Mouse (Mus musculus) CH12.LX (cell line): ENCODE measurements at regions not wholly inside any gene's neighbourhood (a gene's known extent, or its start where the extent isn't known, plus 50 kb on each side); places are given as distances from the start of the nearest gene placed in this dataset.

Experiments
- DNase-seq: peaks from one replicate; pipeline ENCODE4 v3.0.0-alpha.2; 2013; ENCODE audit errors: extremely low read depth
- H3K27ac ChIP-seq: 2 replicates; pipeline ENCODE4 v1.5.1; 2012; ENCODE audit warnings: low read depth, mild to moderate bottlenecking, control low read depth, moderate library complexity; ENCODE audit not compliant: insufficient read depth
- H3K27me3 ChIP-seq: replicated peaks from 2 replicates; pipeline ENCODE3; 2012; ENCODE audit warnings: inconsistent platforms
- H3K36me3 ChIP-seq, 2 experiments: replicated peaks in 1 of 2; 2 replicates each; pipeline versions ENCODE3 to v1.6.1; 2012; ENCODE audit warnings: inconsistent platforms in 1 of 2, low read length in 1 of 2, mild to moderate bottlenecking in 1 of 2, mixed read lengths in 1 of 2, moderate library complexity in 1 of 2; ENCODE audit not compliant: control insufficient read depth in 1 of 2, insufficient read depth in 1 of 2
- H3K4me1 ChIP-seq, 2 experiments: 2 replicates each; pipeline ENCODE4 v1.6.1; 2012; ENCODE audit warnings: inconsistent platforms in 1 of 2, moderate library complexity in 1 of 2; ENCODE audit not compliant: insufficient read depth in 2 of 2, control insufficient read depth in 1 of 2
- H3K4me2 ChIP-seq: 2 replicates; pipeline ENCODE4 v1.6.1; 2012; ENCODE audit warnings: low read depth, mild to moderate bottlenecking, control low read depth; ENCODE audit not compliant: poor library complexity, insufficient read depth, severe bottlenecking
- H3K4me3 ChIP-seq, 3 experiments: fragments of 150-350 bp in 1 of 3; sonication (generic) in 1 of 3; replicated peaks in 1 of 3; 2 replicates each; pipeline versions ENCODE3 to v1.5.1; 2011 to 2012; ENCODE audit warnings: low read depth in 2 of 3, low read length in 2 of 3, mild to moderate bottlenecking in 2 of 3, moderate library complexity in 2 of 3, control low read depth in 1 of 3, improper control_type of control experiment in 1 of 3, inconsistent platforms in 1 of 3, mixed read lengths in 1 of 3; ENCODE audit not compliant: poor library complexity in 1 of 3
- H3K79me2 ChIP-seq: replicated peaks from 2 replicates; pipeline ENCODE4 v1.6.1; 2012; ENCODE audit warnings: mild to moderate bottlenecking, moderate library complexity; ENCODE audit not compliant: control insufficient read depth, poor library complexity, insufficient read depth, severe bottlenecking; ENCODE audit errors: extremely low read depth
- H3K9ac ChIP-seq: 2 replicates; pipeline ENCODE4 v1.6.1; 2012; ENCODE audit warnings: low read depth, mild to moderate bottlenecking, control low read depth, moderate library complexity; ENCODE audit not compliant: insufficient read depth
- H3K9me3 ChIP-seq: replicated peaks from 2 replicates; pipeline ENCODE3; 2012; ENCODE audit warnings: low read length, inconsistent platforms, mixed read lengths
- ELF1 ChIP-seq: IDR thresholded peaks from 2 replicates; pipeline ENCODE4 v1.6.1; 2014; ENCODE audit warnings: low read depth, mild to moderate bottlenecking, inconsistent platforms, low read length, improper control_type of control experiment
- ETS1 ChIP-seq: conservative IDR thresholded peaks from 2 replicates; pipeline ENCODE4 v1.6.1; 2012; ENCODE audit warnings: low read depth, mild to moderate bottlenecking, inconsistent platforms, low read length, improper control_type of control experiment, moderate library complexity
- GABPA ChIP-seq: IDR thresholded peaks from 2 replicates; pipeline ENCODE4 v1.6.1; 2012; ENCODE audit warnings: low read depth, low read length, improper control_type of control experiment, inconsistent platforms; ENCODE audit not compliant: insufficient replicate concordance
- HCFC1 ChIP-seq: IDR thresholded peaks from 2 replicates; pipeline ENCODE4 v1.6.1; 2012; ENCODE audit warnings: low read depth, mild to moderate bottlenecking, inconsistent platforms, low read length, improper control_type of control experiment
- JUND ChIP-seq: conservative IDR thresholded peaks from 2 replicates; pipeline ENCODE4 v1.6.1; 2011; ENCODE audit warnings: low read depth, low read length, improper control_type of control experiment
- KAT2A ChIP-seq: IDR thresholded peaks from 2 replicates; pipeline ENCODE4 v1.6.1; 2012; ENCODE audit warnings: low read length, improper control_type of control experiment, inconsistent platforms; ENCODE audit not compliant: insufficient replicate concordance
- MAZ ChIP-seq: IDR thresholded peaks from 2 replicates; pipeline ENCODE4 v1.6.1; 2012; ENCODE audit warnings: low read depth, mild to moderate bottlenecking, inconsistent platforms, low read length, improper control_type of control experiment, moderate library complexity
- MEF2A ChIP-seq: IDR thresholded peaks from 2 replicates; pipeline ENCODE4 v1.6.1; 2014; ENCODE audit warnings: low read depth, mild to moderate bottlenecking, inconsistent platforms, low read length, improper control_type of control experiment, borderline replicate concordance
- MXI1 ChIP-seq: IDR thresholded peaks from 2 replicates; pipeline ENCODE4 v1.6.1; 2011; ENCODE audit warnings: mild to moderate bottlenecking, low read depth, low read length, improper control_type of control experiment
- MYC ChIP-seq: IDR thresholded peaks from 2 replicates; pipeline ENCODE4 v1.6.1; 2011; ENCODE audit warnings: low read depth, mild to moderate bottlenecking, improper control_type of control experiment, low read length
- PAX5 ChIP-seq: IDR thresholded peaks from 2 replicates; pipeline ENCODE4 v1.6.1; 2012; ENCODE audit warnings: low read length, inconsistent platforms, mixed read lengths
- POLR2A ChIP-seq: IDR thresholded peaks from 2 replicates; pipeline ENCODE4 v1.6.1; 2011; ENCODE audit warnings: low read depth, mild to moderate bottlenecking, improper control_type of control experiment, low read length
- RAD21 ChIP-seq: IDR thresholded peaks from 2 replicates; pipeline ENCODE4 v1.6.1; 2011; ENCODE audit warnings: low read depth, mild to moderate bottlenecking, low read length, improper control_type of control experiment, moderate library complexity
- TBP ChIP-seq: conservative IDR thresholded peaks from 2 replicates; pipeline ENCODE4 v1.6.1; 2011; ENCODE audit warnings: low read depth, low read length, improper control_type of control experiment
- UBTF ChIP-seq: IDR thresholded peaks from 2 replicates; pipeline ENCODE4 v1.6.1; 2012; ENCODE audit warnings: low read depth, mild to moderate bottlenecking, inconsistent platforms, low read length, improper control_type of control experiment, moderate library complexity
- USF2 ChIP-seq: conservative IDR thresholded peaks from 2 replicates; pipeline ENCODE4 v1.6.1; 2011; ENCODE audit warnings: low read depth, low read length, improper control_type of control experiment
- ZKSCAN1 ChIP-seq: IDR thresholded peaks from 2 replicates; pipeline ENCODE4 v1.6.1; 2012; ENCODE audit warnings: low read depth, inconsistent platforms, low read length, improper control_type of control experiment, borderline replicate concordance
- ZMIZ1 ChIP-seq: IDR thresholded peaks from 2 replicates; pipeline ENCODE4 v1.6.1; 2012; ENCODE audit warnings: low read depth, mild to moderate bottlenecking, inconsistent platforms, low read length, improper control_type of control experiment
- ZNF384 ChIP-seq: IDR thresholded peaks from 2 replicates; pipeline ENCODE4 v1.6.1; 2012; ENCODE audit warnings: low read depth, low read length, improper control_type of control experiment, inconsistent platforms
- dilution Hi-C: fragments of 300-500 bp; cut with MboI; formaldehyde crosslinking; loops from 2 replicates; pipeline ENCODE4 v1.14.3; 2020; ENCODE audit warnings: low sequenced_read_pairs; ENCODE audit not compliant: extremely low pct_unique_long_range_greater_than_20kb, extremely low pct_ligation_motif_present
- in situ Hi-C: fragments of 300-500 bp; cut with MboI; formaldehyde crosslinking; loops from 3 replicates; pipeline ENCODE4 v1.14.3; 2019; ENCODE audit warnings: low sequenced_read_pairs, low pct_ligation_motif_present, low pct_unique_long_range_greater_than_20kb, mixed read lengths

- no peaks in the 10 kb centered on the region for H3K4me1 ChIP-seq
- dilution Hi-C loops (no loop called here), in situ Hi-C loops (no loop called here)
- no peak overlapping the region for H3K4me3 ChIP-seq
- H3K79me2 ChIP-seq, result no peaks in the 10 kb centered on the region
- no peak for TF ChIP-seq HCFC1
- H3K27ac ChIP-seq, result no peak overlapping the region
- no peaks in the 10 kb centered on the region for H3K36me3 ChIP-seq
- no peaks in the 10 kb centered on the region for H3K27me3 ChIP-seq
- H3K9ac ChIP-seq, result no peak overlapping the region
- peaks cover 75% of the 10 kb centered on the region for H3K9me3 ChIP-seq
- no peak for DNase-seq
- H3K4me2 ChIP-seq, result no peak overlapping the region
Measured at GRCm38 (mm10) chr17:49258496-49258895, 169.7 kb upstream of the Mocs1 start.

GRCm38 (mm10) chr17:49262394-49262793 lies 165.8 kb upstream of the Mocs1 start:
- Histone ChIP-seq H3K4me3 (no peak overlapping the region), H3K27ac (no peak overlapping the region), H3K27me3 (no peaks in the 10 kb centered on the region), H3K79me2 (no peaks in the 10 kb centered on the region), H3K9ac (no peak overlapping the region), H3K4me2 (no peak overlapping the region), H3K9me3 (peaks cover 66% of the 10 kb centered on the region), H3K36me3 (no peaks in the 10 kb centered on the region), H3K4me1 (no peaks in the 10 kb centered on the region)
- no peak for DNase-seq
- TF ChIP-seq ZMIZ1 (no peak), ELF1 (no peak), TBP (no peak), HCFC1 (no peak), PAX5 (no peak), MYC (no peak), ETS1 (no peak), RAD21 (no peak), USF2 (no peak), MAZ (no peak), MXI1 (no peak), GABPA (no peak), MEF2A (no peak), ZNF384 (no peak), ZKSCAN1 (no peak), KAT2A (no peak), UBTF (no peak), POLR2A (no peak), JUND (no peak)
- dilution Hi-C loops (no loop called here), in situ Hi-C loops (no loop called here)
